Mouse (Mus musculus) lung, adult 18-20 months (tissue): ENCODE results near the gene Gpr19.

ENCODE experiments used
- DNase-seq, 2 experiments: peaks; one replicate each; pipeline ENCODE4 v3.0.0; 2022; ENCODE audit warnings: mixed read lengths in 2 of 2

Gpr19 gene

GRCm38 (mm10) chr6:134898095-134898965 is at the start of gene Gpr19:
Gpr19 (minus strand) TSS chr6:134898578.
- peak; percentile 93 to 95 for DNase-seq

DNA sequence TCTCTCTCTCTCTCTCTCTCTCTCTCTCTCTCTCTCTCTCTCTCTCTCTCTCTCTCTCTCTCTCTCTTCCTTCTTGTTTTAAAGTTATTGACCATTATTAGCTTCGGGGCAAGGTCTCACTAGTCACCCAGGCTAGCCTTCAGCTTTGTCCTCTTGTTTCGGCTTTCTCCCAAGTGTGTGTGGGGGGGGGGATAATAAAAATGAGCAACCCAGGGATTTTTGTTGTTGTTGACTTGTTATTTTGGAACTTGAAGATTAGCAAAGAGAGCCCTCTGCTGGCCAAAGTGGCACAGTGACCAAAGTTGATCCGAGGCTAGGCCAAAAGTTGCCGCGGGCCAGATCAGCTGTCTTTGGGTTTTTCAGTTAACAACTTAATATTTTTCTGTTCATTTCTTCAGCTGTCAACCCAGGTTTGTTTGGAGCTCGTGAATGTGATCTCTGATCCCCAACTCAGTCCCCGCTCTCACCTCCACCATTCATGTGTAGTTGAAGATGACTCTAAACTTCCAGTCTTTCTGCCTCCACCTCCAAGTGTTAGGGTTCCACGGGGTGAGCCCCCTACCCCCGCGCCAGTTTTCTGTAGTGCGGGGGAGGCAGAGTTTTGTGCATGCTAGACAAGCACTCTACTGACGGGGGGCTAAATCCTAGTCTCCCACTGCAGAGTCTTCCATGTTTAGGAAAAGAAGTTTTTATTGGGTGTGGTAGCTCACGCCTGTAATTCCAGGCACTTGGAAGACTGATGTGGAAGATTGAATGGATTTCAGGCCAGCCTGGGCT is 49.1 kb upstream of the Gpr19 start:
- DNase-seq: peak; percentile 67 to 71

DNA sequence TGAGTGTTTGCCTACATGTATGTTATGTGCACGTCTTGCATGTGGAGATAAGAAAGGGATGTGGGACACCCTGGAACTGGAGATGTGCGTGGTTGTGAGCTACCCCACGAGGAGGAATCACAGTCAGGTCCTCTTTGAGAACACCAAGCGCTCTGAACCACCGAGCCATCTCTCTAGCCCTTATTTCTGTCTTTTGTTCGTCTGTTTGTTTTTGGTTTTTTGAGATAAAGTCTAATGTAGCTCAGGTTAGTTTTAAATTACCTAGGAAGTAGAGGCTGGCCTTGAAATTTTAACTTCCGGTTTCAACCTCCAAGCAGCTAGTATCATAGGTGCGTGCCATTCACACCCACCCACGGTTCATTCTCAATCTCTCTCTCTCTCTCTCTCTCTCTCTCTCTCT is 48.5 kb upstream of the Gpr19 start:
- no peak for DNase-seq

DNA sequence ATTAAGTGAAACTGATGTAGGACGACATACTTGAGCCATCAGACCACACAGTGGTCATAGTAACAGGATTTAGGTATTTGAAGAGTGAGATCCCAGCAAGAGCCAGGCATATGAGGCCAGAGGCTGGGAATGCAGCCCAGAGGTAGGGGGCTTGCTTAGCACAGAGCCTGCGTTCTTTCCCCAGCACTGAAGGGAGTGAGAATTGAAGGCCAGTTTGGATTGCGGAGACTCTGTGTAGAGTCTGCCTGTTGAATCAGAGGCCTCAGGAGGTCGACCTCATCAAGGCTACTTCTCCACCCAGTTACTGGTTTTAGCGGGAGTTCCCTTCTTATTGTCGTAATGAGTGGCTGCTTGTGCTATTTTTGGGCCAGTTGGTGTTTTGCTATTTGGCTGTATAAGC is 47.7 kb upstream of the Gpr19 start:
- DNase-seq: no peak

- no peak for DNase-seq
Measured at GRCm38 (mm10) chr6:134943759-134944407, 45.5 kb upstream of the Gpr19 start.

- no peak for DNase-seq
Measured at GRCm38 (mm10) chr6:134939781-134940180, 41.4 kb upstream of the Gpr19 start.

GRCm38 (mm10) chr6:134934305-134934704 is 35.9 kb upstream of the Gpr19 start:
- DNase-seq: no peak

- DNase-seq: no peak
Measured at GRCm38 (mm10) chr6:134933207-134933558, 34.8 kb upstream of the Gpr19 start.

DNA sequence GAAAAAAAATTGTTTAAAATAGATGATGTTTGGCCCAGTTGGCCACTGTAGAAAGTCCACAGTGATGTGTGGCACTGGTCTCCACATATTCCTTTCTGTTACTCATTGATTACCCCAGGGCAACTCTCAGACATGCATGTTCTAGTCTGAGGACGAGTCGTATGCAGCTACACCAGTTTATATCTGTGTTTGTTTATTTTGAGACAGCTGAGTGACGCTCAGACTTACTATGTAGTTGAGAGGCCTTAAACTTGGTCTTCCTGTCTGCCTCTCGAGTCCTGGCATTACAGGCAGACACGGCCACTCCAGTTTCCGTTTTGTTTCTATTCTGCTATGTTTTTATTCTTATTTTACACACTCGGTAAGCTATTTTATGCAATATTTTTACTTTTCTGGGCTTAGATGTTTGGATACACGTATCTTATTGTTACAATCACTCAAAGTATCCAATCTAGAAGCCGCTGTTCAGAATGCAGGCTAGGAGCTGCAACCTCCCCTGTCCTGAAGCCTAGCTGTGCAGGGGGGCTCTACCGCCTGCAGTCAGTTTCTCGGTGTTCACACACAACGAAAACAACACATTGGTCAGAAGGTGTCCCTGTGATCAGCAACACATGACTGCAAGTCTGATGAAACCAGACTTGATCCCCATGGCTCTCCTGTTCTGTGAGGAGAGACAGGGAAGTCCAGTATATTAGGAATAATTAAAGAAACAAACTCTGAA is 34.3 kb upstream of the Gpr19 start:
- DNase-seq: no peak

DNA sequence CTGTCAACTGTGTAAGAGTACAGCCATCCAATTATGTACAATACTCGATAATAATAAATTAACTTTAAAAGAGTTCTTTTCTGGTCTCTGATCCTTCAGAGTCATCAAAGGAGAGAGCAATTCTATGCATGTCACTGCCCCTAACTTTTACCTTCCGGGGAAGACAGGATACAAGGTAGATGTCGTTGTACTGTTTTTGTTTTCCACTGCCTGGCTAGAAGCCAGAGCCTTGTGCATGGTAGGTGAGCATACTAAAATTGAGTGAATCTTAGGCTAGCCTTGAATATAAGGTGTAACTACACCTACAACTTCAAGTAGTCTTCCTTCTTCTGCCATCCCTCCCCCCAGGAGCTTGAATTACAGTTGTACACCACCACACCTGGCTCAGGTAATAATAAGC is 32.8 kb upstream of the Gpr19 start:
- no peak for DNase-seq

- no peak for DNase-seq
Measured at GRCm38 (mm10) chr6:134930383-134930782, 32.0 kb upstream of the Gpr19 start.

GRCm38 (mm10) chr6:134929926-134930325 is 31.5 kb upstream of the Gpr19 start:
- DNase-seq: no peak

DNA sequence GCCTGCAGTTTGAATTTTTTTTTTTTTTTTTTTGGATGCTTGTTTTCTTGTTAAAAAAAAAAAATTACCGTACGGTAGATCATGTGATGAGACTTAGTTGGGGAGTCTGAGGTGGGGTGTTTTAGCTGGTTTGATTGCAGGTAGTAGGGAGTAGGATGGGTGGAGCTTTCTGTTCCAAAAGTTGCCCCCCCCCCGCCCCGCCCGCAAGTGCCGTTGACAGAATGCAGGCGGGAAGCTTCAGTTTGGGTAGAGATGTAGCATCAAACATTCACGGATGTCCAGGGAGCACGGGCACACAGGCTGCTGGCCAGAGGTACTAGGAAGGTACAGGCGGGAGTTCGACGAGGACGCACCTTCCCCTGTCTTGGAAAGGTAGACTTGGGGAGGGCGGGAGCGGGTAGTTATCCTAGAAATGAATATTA is 30.5 kb upstream of the Gpr19 start:
- peak; percentile 18 to 30 for DNase-seq

- DNase-seq: peak; percentile 89 to 90
Measured at GRCm38 (mm10) chr6:134928096-134928888, 29.9 kb upstream of the Gpr19 start.

DNA sequence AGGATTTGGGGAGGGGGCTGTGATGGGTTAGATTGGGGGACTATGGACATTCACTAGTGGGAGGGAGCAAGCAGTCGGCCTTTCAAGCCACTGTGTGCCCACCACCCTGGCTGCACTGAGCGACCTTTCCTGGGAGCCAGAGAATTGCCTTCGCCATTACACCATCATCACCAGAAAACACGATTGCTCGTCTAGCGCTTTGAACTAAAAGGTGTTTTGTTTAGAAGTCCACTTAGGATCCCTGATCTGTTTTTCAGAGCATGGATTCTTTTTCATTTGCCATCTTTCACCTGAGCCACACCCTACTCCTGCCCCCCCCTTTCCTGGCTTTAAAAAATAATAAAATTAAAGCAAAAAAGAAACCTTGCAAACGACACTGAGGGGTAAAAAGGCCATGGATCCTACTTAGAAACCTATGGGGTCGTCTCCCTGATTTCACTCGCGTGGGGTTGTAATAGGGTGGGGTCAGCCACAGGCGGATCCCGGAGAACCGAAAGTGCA is 29.3 kb upstream of the Gpr19 start:
- DNase-seq: peak in 1 of 2 experiments; percentile 54

DNA sequence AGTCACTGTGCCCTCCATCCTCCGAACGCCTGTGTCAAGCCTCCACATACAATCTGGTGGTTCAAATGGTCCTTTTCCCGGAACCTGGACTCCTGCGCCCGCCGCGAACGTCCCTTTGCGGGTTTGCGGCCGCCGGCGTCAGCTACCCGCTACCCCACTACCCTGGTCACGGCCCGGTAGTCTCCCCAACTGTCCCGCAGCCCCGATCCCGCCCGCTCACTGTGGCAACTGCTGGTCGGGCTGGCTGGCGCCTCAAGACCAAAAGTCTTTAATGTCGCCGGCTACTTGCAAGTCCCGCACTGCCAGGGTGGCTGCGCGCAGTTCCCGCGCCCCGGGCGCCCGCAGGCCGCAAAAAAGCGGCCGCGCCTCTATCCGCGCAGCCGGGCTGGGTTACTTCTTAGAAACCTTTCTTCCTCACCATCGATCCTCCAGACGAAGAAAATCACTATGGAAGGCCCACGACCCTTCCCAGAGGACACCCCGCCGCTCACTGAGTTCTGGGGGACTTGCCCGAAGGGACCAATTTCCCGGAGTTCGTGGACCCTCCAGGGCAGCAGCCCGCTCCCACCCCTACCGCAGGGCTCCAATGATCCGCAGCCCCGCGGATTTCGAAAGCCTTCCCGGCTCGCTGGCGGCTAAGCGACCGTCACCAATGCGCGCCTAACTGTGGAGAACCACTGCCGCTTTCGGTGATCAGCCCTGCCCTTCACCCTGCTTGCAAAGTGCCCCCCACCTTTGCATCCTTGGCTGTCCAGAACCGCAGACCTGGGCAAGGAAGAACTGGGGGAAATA is 28.6 kb upstream of the Gpr19 start:
- DNase-seq: peak; percentile 65 to 66

DNA sequence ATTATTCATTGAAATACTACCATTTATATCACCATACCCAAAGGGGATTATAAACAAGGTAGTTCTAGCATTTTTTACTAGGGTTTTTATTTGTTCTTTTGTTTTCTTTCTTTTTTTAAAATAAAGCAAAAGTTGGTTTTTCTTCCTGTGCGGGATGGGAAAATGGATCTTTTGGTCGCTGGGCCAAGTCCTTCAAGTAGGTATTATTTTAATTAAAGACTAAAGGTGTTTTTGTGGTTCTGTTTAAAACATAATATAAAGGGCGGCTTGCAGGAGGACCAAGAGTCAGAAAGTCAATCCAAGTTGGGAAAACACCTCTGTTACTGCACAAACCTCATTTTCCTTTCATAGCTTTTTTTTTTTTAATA is 27.9 kb upstream of the Gpr19 start:
- no peak for DNase-seq

- DNase-seq: no peak
Measured at GRCm38 (mm10) chr6:134925673-134926337, 27.4 kb upstream of the Gpr19 start.

GRCm38 (mm10) chr6:134924262-134924661 is 25.9 kb upstream of the Gpr19 start:
- no peak for DNase-seq

GRCm38 (mm10) chr6:134923670-134924069 is 25.3 kb upstream of the Gpr19 start:
- no peak for DNase-seq
